Mouse (Mus musculus) gastrocnemius, postnatal 36 days (tissue): Measurements from ENCODE around the gene Zbtb44. TPM values are rescaled to one million over a fixed set of nuclear protein-coding genes. Genes with fewer than 3 reads are reported as not detected.
"Not testable (repeated sequence)": the region's sequence is repeated elsewhere in the genome, so short reads cannot be mapped to it uniquely, and the experiment has no call there.

ENCODE experiments used
- DNase-seq, 2 experiments: peaks; one replicate each; pipeline ENCODE4 v3.0.0; 2022
- intact Hi-C: fragments of 180-260 bp; cut with DNase I; formaldehyde crosslinking; loops from one replicate; pipeline ENCODE4 v1.15.1; 2025
- total RNA-seq, 2 experiments: library from RNA; stranded (reverse); gene quantifications; 2 replicates each; pipeline ENCODE4 v1.2.3; 2021

Gene Zbtb44
- total RNA-seq, 2 experiments from 2014 or later: 55.5 to 61.7 TPM

- intact Hi-C loops, DNase-seq: not testable (repeated sequence)
Measured at GRCm38 (mm10) chr9:31051509-31051908, 21.1 kb downstream of the Zbtb44 start.

- no peak for DNase-seq
- intact Hi-C loops: no loop called here
Measured at GRCm38 (mm10) chr9:31058723-31059122, 28.3 kb downstream of the Zbtb44 start.

GRCm38 (mm10) chr9:31070706-31071105 lies 40.3 kb downstream of the Zbtb44 start:
- no peak for DNase-seq
- intact Hi-C loops: no loop called here

GRCm38 (mm10) chr9:31072256-31072655 lies 41.8 kb downstream of the Zbtb44 start:
- intact Hi-C loops: no loop called here
- DNase-seq: no peak

GRCm38 (mm10) chr9:31073797-31074196 lies 43.4 kb downstream of the Zbtb44 start:
- DNase-seq: no peak
- intact Hi-C loops: no loop called here

GRCm38 (mm10) chr9:31074836-31075235 lies 44.4 kb downstream of the Zbtb44 start:
- no peak for DNase-seq
- intact Hi-C loops: no loop called here

GRCm38 (mm10) chr9:31080726-31081125 lies 50.3 kb downstream of the Zbtb44 start:
- DNase-seq: no peak
- intact Hi-C loops: no loop called here

- intact Hi-C loops: loop anchor here (2.0 kb wide), 2 partner anchors 139 to 601 kb away; partner anchors contain the start of gene Adamts8
- peak; percentile 50 to 64 for DNase-seq
Measured at GRCm38 (mm10) chr9:31082054-31082666, 51.7 kb downstream of the Zbtb44 start.

- intact Hi-C loops: loop anchor here (2.0 kb wide), 2 partner anchors 140 to 602 kb away; partner anchors contain the start of gene Adamts8
Measured at GRCm38 (mm10) chr9:31082771-31083170, 52.3 kb downstream of the Zbtb44 start.

GRCm38 (mm10) chr9:31085556-31085955 lies 55.1 kb downstream of the Zbtb44 start:
- intact Hi-C loops: no loop called here

More at GRCm38 (mm10) chr9:31082771-31083170, 52.3 kb downstream of the Zbtb44 start:
- no peak for DNase-seq

GRCm38 (mm10) chr9:31086085-31086753 lies 55.8 kb downstream of the Zbtb44 start:
- DNase-seq: peak; percentile 35 to 52
- intact Hi-C loops: no loop called here

More at GRCm38 (mm10) chr9:31085556-31085955, 55.1 kb downstream of the Zbtb44 start:
- no peak for DNase-seq

GRCm38 (mm10) chr9:31086754-31087145 lies 56.3 kb downstream of the Zbtb44 start:
- DNase-seq: no peak
- intact Hi-C loops: no loop called here

- no peak for DNase-seq
- intact Hi-C loops: no loop called here
Measured at GRCm38 (mm10) chr9:31087466-31087865, 57.0 kb downstream of the Zbtb44 start.

- intact Hi-C loops: no loop called here
- no peak for DNase-seq
Measured at GRCm38 (mm10) chr9:31088116-31088515, 57.7 kb downstream of the Zbtb44 start.

- DNase-seq: no peak
- intact Hi-C loops: no loop called here
Measured at GRCm38 (mm10) chr9:31088883-31089282, 58.4 kb downstream of the Zbtb44 start.

- intact Hi-C loops: no loop called here
Measured at GRCm38 (mm10) chr9:31089541-31089940, 59.1 kb downstream of the Zbtb44 start.

GRCm38 (mm10) chr9:31090081-31091023 lies 59.9 kb downstream of the Zbtb44 start:
- intact Hi-C loops: no loop called here
- DNase-seq: no peak

More at GRCm38 (mm10) chr9:31089541-31089940, 59.1 kb downstream of the Zbtb44 start:
- DNase-seq: no peak

- DNase-seq: no peak
- intact Hi-C loops: no loop called here
Measured at GRCm38 (mm10) chr9:31091162-31091581, 60.7 kb downstream of the Zbtb44 start.

- no peak for DNase-seq
- intact Hi-C loops: no loop called here
Measured at GRCm38 (mm10) chr9:31092111-31092832, 61.8 kb downstream of the Zbtb44 start.

- DNase-seq: no peak
Measured at GRCm38 (mm10) chr9:31092833-31093195, 62.4 kb downstream of the Zbtb44 start.

More at GRCm38 (mm10) chr9:31092833-31093195, 62.4 kb downstream of the Zbtb44 start:
- intact Hi-C loops: no loop called here
